Mouse (Mus musculus) lung, embryonic 14.5 days (tissue): ENCODE data around the gene Il17rb. TPM values are rescaled to one million over a fixed set of nuclear protein-coding genes. Genes with fewer than 3 reads are reported as not detected.

ENCODE experiments used
- ATAC-seq: fragments of 200-750 bp; cut with Nextera tagmentation; 2 replicates; pipeline ENCODE4 v1.8.0; 2017; ENCODE audit warnings: mild to moderate bottlenecking, moderate TSS enrichment, moderate library complexity; ENCODE audit not compliant: insufficient read depth
- DNase-seq: peaks from one replicate; pipeline ENCODE4 v3.0.0-alpha.2; 2015
- H3K27ac ChIP-seq: fragments of 300-500 bp; sonication (generic); 2 replicates; pipeline ENCODE4 v1.5.1; 2014; ENCODE audit warnings: low read depth, mild to moderate bottlenecking, moderate library complexity
- H3K27me3 ChIP-seq: fragments of 300-500 bp; sonication (generic); 2 replicates; pipeline ENCODE4 v1.6.1; 2014; ENCODE audit warnings: low read length, control low read depth; ENCODE audit not compliant: insufficient read depth
- H3K36me3 ChIP-seq: fragments of 300-500 bp; sonication (generic); 2 replicates; pipeline ENCODE4 v1.6.1; 2014; ENCODE audit warnings: control low read depth; ENCODE audit not compliant: insufficient read depth
- H3K4me1 ChIP-seq: fragments of 300-500 bp; sonication (generic); 2 replicates; pipeline ENCODE4 v1.6.1; 2014; ENCODE audit warnings: antibody characterized with exemption, control low read depth; ENCODE audit not compliant: insufficient read depth
- H3K4me2 ChIP-seq: fragments of 300-500 bp; sonication (generic); 2 replicates; pipeline ENCODE4 v1.6.1; 2014; ENCODE audit warnings: mild to moderate bottlenecking
- H3K4me3 ChIP-seq: fragments of 300-500 bp; sonication (generic); 2 replicates; pipeline ENCODE4 v1.5.1; 2014; ENCODE audit warnings: low read depth, low read length
- H3K9ac ChIP-seq: fragments of 300-500 bp; sonication (generic); 2 replicates; pipeline ENCODE4 v1.6.1; 2014
- H3K9me3 ChIP-seq: fragments of 300-500 bp; sonication (generic); 2 replicates; pipeline ENCODE4 v1.6.1; 2016; ENCODE audit warnings: low read depth, low read length, control low read depth
- CTCF ChIP-seq: IDR thresholded peaks from 2 replicates; pipeline ENCODE4 v1.5.1; 2016; ENCODE audit warnings: antibody characterized with exemption, low read depth
- WGBS: fragments of 180-500 bp; shearing (Covaris S2); extraction: QIAGEN DNeasy Blood & Tissue Kit; methylation state at CpG from one replicate; pipeline ENCODE4 v1.1.7; 2014; 5-methylcytosine and 5-hydroxymethylcytosine counted together
- polyA plus RNA-seq: library from polyadenylated mRNA; unstranded; fragments of >200 nt; fragmentation: Nextera tagmentation; extraction: Ambion mirVana; gene quantifications from 2 replicates; pipeline ENCODE4 v1.2.1, GENCODE M21; 2014

Gene Il17rb
- polyA plus RNA-seq: 1.3 TPM in 2 replicates

GRCm38 (mm10) chr14:30008733-30009575, at the start of gene Il17rb, which contains the start of gene Chdh:
Gene Il17rb, minus strand, starts transcription at chr14:30008896.
Gene Chdh, plus strand, starts transcription at chr14:30009023.
- no peaks in the 10 kb centered on the region for H3K36me3 ChIP-seq
- peak within 1 kb of the TSS; percentile 45 for H3K4me3 ChIP-seq
- TF ChIP-seq CTCF: no peak
- peak within 1 kb of the TSS; percentile 88 for H3K4me2 ChIP-seq
- H3K4me1 ChIP-seq: no peaks in the 10 kb centered on the region
- peak within 1 kb of the TSS; percentile 52 for H3K9ac ChIP-seq
- H3K27me3 ChIP-seq: peaks cover 23% of the 10 kb centered on the region
- DNase-seq (peak; percentile 73), ATAC-seq (peak; percentile 84)
- no peaks in the 10 kb centered on the region for H3K9me3 ChIP-seq
- 8% methylated on average over 54 of the region's 54 CpGs for WGBS
- no peak within 1 kb of the TSS for H3K27ac ChIP-seq

- no peak for TF ChIP-seq CTCF
- 34% methylated on average over 13 of the region's 13 CpGs for WGBS
- no peak overlapping the region for H3K4me3 ChIP-seq
- peak overlapping the region; percentile 25; the same call in 1 of the 2 replicates for H3K4me2 ChIP-seq
- H3K9me3 ChIP-seq: no peaks in the 10 kb centered on the region
- H3K36me3 ChIP-seq: no peaks in the 10 kb centered on the region
- peak; percentile 96 for ATAC-seq
- H3K27ac ChIP-seq: peak overlapping the region; percentile 79
- no peak overlapping the region for H3K9ac ChIP-seq
- H3K4me1 ChIP-seq: peaks cover 9% of the 10 kb centered on the region
- H3K27me3 ChIP-seq: no peaks in the 10 kb centered on the region
- peak; percentile 87 for DNase-seq
Measured at GRCm38 (mm10) chr14:30056031-30056766, 47.5 kb upstream of the Il17rb start.

GRCm38 (mm10) chr14:30054922-30055321, 46.2 kb upstream of the Il17rb start:
- Histone ChIP-seq H3K27ac (peak overlapping the region; percentile 65; the same call in 1 of the 2 replicates), H3K27me3 (no peaks in the 10 kb centered on the region), H3K4me1 (peaks cover 9% of the 10 kb centered on the region), H3K4me3 (no peak overlapping the region), H3K9me3 (no peaks in the 10 kb centered on the region), H3K9ac (no peak overlapping the region), H3K36me3 (no peaks in the 10 kb centered on the region), H3K4me2 (no peak overlapping the region)
- WGBS: 49% methylated on average over 7 of the region's 7 CpGs
- no peak for ATAC-seq
- TF ChIP-seq CTCF: no peak
- no peak for DNase-seq

GRCm38 (mm10) chr14:30050280-30050679, 41.6 kb upstream of the Il17rb start:
- H3K36me3 ChIP-seq: peaks cover 6% of the 10 kb centered on the region; the same call in 1 of the 2 replicates
- H3K27me3 ChIP-seq: no peaks in the 10 kb centered on the region
- H3K4me2 ChIP-seq: no peak overlapping the region
- ATAC-seq (no peak), DNase-seq (no peak)
- H3K4me3 ChIP-seq: no peak overlapping the region
- no peak overlapping the region for H3K27ac ChIP-seq
- no peak for TF ChIP-seq CTCF
- peaks cover 4% of the 10 kb centered on the region for H3K4me1 ChIP-seq
- WGBS: 84% methylated on average over 8 of the region's 8 CpGs
- no peak overlapping the region for H3K9ac ChIP-seq
- H3K9me3 ChIP-seq: no peaks in the 10 kb centered on the region

DNA sequence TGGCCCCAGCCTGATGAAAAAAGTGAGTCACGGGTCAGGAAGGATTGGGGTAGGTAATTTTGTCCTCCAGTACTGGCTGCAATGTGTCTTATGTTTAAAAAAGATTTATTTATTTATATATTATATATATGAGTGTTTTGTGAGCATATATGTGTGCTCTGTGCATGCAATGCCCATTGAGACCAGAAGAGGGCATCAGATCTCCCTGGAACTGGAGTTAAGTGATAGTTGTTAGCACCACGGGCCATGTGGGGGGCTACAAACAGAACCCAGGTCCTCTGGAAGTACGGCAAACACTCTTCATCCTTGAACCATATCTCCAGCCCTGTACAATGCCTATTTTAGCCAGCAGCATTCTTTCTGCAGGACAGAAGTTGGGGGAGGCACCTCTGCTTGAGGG, 39.4 kb upstream of the Il17rb start:
- TF ChIP-seq CTCF: peak; percentile 45
- peaks cover 6% of the 10 kb centered on the region; the same call in 1 of the 2 replicates for H3K36me3 ChIP-seq
- DNase-seq: peak; percentile 31
- no peaks in the 10 kb centered on the region for H3K9me3 ChIP-seq
- no peak overlapping the region for H3K4me3 ChIP-seq
- no peak for ATAC-seq
- no peak overlapping the region for H3K4me2 ChIP-seq
- no peak overlapping the region for H3K9ac ChIP-seq
- H3K27ac ChIP-seq: no peak overlapping the region
- no peaks in the 10 kb centered on the region for H3K4me1 ChIP-seq
- no peaks in the 10 kb centered on the region for H3K27me3 ChIP-seq
- WGBS: 82% methylated on average over 3 of the region's 3 CpGs

DNA sequence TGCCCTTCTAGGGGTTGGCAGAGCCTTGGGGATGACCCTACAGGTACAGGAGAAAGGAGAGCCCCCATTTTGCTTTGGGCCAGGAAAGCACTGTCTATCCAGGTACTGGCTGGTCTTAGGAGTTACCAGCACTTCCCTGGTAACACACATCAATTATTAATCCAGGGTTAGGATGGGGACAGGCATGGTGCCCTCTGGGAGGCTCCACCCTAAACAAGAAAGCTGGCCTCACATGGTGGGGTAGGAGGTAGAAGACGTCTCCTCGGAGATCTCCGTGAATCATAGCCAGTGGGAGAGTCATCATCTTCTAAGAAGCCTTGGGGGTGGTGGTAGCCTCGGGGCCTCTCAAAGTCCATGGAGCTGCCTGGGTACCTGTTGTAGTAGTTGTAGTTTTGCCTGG, 38.3 kb upstream of the Il17rb start:
- no peak for ATAC-seq
- WGBS: 93% methylated on average over 4 of the region's 4 CpGs
- Histone ChIP-seq H3K4me2 (no peak overlapping the region), H3K9me3 (no peaks in the 10 kb centered on the region), H3K4me1 (no peaks in the 10 kb centered on the region), H3K27ac (no peak overlapping the region), H3K4me3 (no peak overlapping the region), H3K36me3 (peaks cover 6% of the 10 kb centered on the region; the same call in 1 of the 2 replicates), H3K9ac (no peak overlapping the region), H3K27me3 (no peaks in the 10 kb centered on the region)
- no peak for DNase-seq
- TF ChIP-seq CTCF: no peak
